Mouse (Mus musculus) telencephalon, adult 2 months (tissue): ENCODE measurements at regions not wholly inside any gene's neighbourhood (a gene's known extent, or its start where the extent isn't known, plus 50 kb on each side); places are given as distances from the start of the nearest gene placed in this dataset.

Experiments
- DNase-seq: peaks from one replicate; pipeline ENCODE4 v3.0.0-alpha.2; 2011; ENCODE audit warnings: low read depth, low spot score

DNA sequence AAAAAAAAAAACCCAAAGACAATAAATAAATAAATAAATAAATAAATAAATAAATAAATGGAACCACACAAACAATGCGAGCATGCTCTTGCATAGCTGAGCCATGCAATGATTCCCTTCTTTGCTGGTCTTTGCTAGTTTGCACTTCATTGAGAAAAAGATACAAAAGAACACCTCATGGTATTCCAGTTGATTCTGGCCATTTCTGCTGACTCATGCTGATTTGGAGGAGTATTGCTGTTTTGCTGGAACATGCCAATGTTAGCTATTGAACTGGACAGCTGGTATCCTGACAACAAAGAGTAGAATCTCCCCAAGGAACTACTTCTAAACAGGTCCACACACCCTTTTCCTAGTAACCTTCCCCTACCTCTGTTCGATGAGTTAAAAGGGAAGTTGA is 60.2 kb downstream of the Htr1a start:
- no peak for DNase-seq

- no peak for DNase-seq
These were observed 94.7 kb downstream of the Htr1a start for GRCm38 (mm10) chr13:105537981-105538680.

DNA sequence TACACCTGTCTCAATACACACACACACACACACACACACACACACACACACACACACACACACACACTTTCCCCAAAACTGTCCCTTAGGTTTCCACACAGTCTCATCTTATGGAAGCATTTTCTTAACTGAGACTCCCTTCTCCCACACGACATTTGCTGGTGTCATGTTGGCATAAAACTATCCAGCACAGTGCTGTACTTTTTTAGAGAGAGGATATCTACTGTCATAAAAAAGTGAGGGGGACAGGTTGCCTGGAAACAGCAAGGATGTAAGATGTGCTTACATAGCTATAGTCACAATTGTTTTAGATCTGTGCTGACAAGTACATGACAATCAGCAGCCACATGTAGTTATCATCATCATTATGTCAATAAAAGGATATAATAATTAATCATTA is 129.8 kb downstream of the Htr1a start:
- peak; percentile 13 for DNase-seq

- DNase-seq = no peak
These were observed 163.0 kb downstream of the Htr1a start for GRCm38 (mm10) chr13:105606450-105606849.

GRCm38 (mm10) chr13:105619308-105619707 is 175.9 kb downstream of the Htr1a start:
- DNase-seq = no peak

DNA sequence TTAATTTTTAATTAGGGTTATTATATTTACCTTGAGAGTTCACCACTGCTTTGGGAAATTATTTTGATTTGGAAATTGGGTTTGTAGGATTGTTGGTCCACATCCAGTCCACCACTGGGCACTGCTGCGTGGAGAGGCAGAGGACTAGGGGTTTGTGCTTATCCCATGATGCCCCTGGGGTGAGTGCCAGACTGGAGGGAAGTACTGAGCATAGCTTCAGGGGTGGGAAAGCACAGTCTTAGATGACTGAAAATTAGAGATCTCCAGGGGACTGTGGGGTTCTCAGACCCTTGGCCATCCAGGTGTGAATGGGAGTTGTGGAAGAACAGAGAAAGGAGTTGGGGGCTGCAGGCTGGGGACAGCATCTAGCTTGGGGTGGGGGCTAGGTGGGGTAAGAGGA is 177.4 kb downstream of the Htr1a start:
- no peak for DNase-seq

GRCm38 (mm10) chr13:105628618-105629017 is 185.2 kb downstream of the Htr1a start:
- DNase-seq = no peak

DNA sequence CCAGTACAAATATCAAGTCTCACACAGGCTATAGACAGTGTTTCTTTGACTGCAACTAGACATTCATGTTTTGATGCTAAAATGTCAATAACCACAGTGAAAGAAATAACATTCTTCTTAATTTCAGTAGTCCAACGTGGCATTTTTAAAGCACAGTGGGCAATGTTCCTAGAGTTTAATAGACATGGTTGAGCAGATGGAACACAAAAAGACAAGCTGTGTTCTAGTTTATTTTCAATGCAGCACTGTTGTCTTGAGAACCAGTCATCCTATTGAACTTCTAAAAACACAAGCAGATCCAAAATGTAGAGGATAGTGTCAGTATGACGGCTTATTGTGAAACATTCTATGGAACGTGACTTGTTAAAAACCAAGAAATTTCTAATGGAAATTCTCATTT is 205.2 kb downstream of the Htr1a start:
- DNase-seq = no peak
